Mouse (Mus musculus) embryo, embryonic 10 days (tissue): ENCODE data around the gene Asb6.

Source experiments
- DNase-seq: peaks from one replicate; pipeline ENCODE4 v3.0.0-alpha.2; 2015; ENCODE audit warnings: low spot score

Gene Asb6

GRCm38 (mm10) chr2:30834373-30835022 is 4.4 kb upstream of the Asb6 start, which contains the start of gene Prrx2:
Prrx2 (plus strand) TSS chr2:30834972.
- DNase-seq, result peak; percentile 42

- peak; percentile 74 for DNase-seq
Observed at GRCm38 (mm10) chr2:30833644-30834043, 3.5 kb upstream of the Asb6 start.

- peak; percentile 65 for DNase-seq
Observed at GRCm38 (mm10) chr2:30829315-30829714, 818 bp downstream of the Asb6 start.

GRCm38 (mm10) chr2:30827749-30828475 is 2.2 kb downstream of the Asb6 start:
- DNase-seq, result peak; percentile 96

GRCm38 (mm10) chr2:30826825-30827748 is 3.0 kb downstream of the Asb6 start:
- DNase-seq, result peak; percentile 68

- DNase-seq, result no peak
Observed at GRCm38 (mm10) chr2:30823385-30824153, 6.6 kb downstream of the Asb6 start.

- DNase-seq, result no peak
Observed at GRCm38 (mm10) chr2:30822460-30822859, 7.7 kb downstream of the Asb6 start.

- DNase-seq, result no peak
Observed at GRCm38 (mm10) chr2:30821073-30821472, 9.1 kb downstream of the Asb6 start.

- DNase-seq, result no peak
Observed at GRCm38 (mm10) chr2:30819873-30820272, 10.3 kb downstream of the Asb6 start.

- no peak for DNase-seq
Observed at GRCm38 (mm10) chr2:30816383-30816782, 13.8 kb downstream of the Asb6 start.

GRCm38 (mm10) chr2:30810573-30810972 is 19.6 kb downstream of the Asb6 start:
- no peak for DNase-seq

GRCm38 (mm10) chr2:30809503-30809902 is 20.6 kb downstream of the Asb6 start:
- DNase-seq, result no peak

GRCm38 (mm10) chr2:30808296-30808655 is 21.9 kb downstream of the Asb6 start:
- no peak for DNase-seq

- peak; percentile 100 for DNase-seq
Observed at GRCm38 (mm10) chr2:30807648-30808295, 22.4 kb downstream of the Asb6 start, which contains the start of gene Ntmt1. Ntmt1 (plus strand) TSS chr2:30807826.

GRCm38 (mm10) chr2:30807147-30807647 is 22.9 kb downstream of the Asb6 start:
- no peak for DNase-seq

GRCm38 (mm10) chr2:30805983-30806382 is 24.1 kb downstream of the Asb6 start:
- DNase-seq, result no peak

- DNase-seq, result no peak
Observed at GRCm38 (mm10) chr2:30803604-30804003, 26.5 kb downstream of the Asb6 start, which contains the start of gene 1700001O22Rik. 1700001O22Rik (minus strand) TSS chr2:30803661.

GRCm38 (mm10) chr2:30801067-30801852 is 28.9 kb downstream of the Asb6 start:
- peak; percentile 74 for DNase-seq

- DNase-seq, result no peak
Observed at GRCm38 (mm10) chr2:30800671-30801066, 29.5 kb downstream of the Asb6 start.

- no peak for DNase-seq
Observed at GRCm38 (mm10) chr2:30799456-30799855, 30.7 kb downstream of the Asb6 start.
